Mouse (Mus musculus) liver, embryonic 14.5 days (tissue): ENCODE results near the gene Rassf1.

Experiments
- CTCF ChIP-seq: IDR thresholded peaks from 2 replicates; pipeline ENCODE4 v1.5.1; 2016; ENCODE audit warnings: antibody characterized with exemption, low read depth, control low read depth
- EP300 ChIP-seq: IDR thresholded peaks from 2 replicates; pipeline ENCODE4 v1.6.1; 2016; ENCODE audit warnings: antibody characterized with exemption, low read depth

DNA sequence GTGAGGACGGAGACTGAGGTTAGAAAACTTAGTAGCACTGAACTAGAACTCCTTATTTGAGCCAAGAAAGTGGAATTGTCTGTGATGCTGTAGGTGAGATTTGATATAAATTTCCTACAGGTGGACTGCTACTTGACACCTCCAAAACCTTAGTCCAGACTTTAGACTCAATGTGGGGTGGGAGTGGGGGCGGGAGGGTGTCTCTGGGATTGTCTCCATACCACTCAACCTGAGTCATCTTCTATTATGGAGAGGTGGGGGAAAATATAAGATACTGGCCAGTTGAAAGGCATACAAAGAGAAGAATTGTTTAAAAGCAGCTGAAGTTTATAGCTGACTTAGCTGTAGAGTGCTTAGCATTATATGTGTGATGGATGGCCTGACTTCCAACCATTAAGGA is 4.3 kb downstream of the Rassf1 start:
- TF ChIP-seq CTCF = no peak
- TF ChIP-seq EP300 = no peak
